Mouse (Mus musculus) embryonic fibroblast, embryonic 13.5 days (primary cell): ENCODE measurements around the gene Grin3b. TPM values are rescaled to one million over a fixed set of nuclear protein-coding genes. Genes with fewer than 3 reads are reported as not detected.

Experiments used
- H3K27ac ChIP-seq: 2 replicates; pipeline ENCODE4 v1.5.1; 2012; ENCODE audit warnings: low read length, control low read depth, inconsistent platforms; ENCODE audit not compliant: insufficient read depth
- H3K4me1 ChIP-seq: 2 replicates; pipeline ENCODE4 v1.6.1; 2011; ENCODE audit warnings: low read length; ENCODE audit not compliant: control insufficient read depth, insufficient read depth
- H3K4me3 ChIP-seq: 2 replicates; pipeline ENCODE4 v1.5.1; 2011; ENCODE audit warnings: mild to moderate bottlenecking, control low read depth, low read length; ENCODE audit not compliant: insufficient read depth
- CTCF ChIP-seq: IDR thresholded peaks from 2 replicates; pipeline ENCODE4 v1.5.1; 2011; ENCODE audit warnings: mild to moderate bottlenecking, control low read depth, low read length, moderate library complexity, borderline replicate concordance; ENCODE audit not compliant: insufficient read depth
- POLR2A ChIP-seq: IDR thresholded peaks from 2 replicates; pipeline ENCODE4 v1.6.1; 2011; ENCODE audit warnings: low read depth, mild to moderate bottlenecking, control low read depth, low read length, moderate library complexity
- polyA plus RNA-seq: library from polyadenylated mRNA; stranded (reverse); fragments of >200 nt; gene quantifications from 2 replicates; pipeline ENCODE4 v1.2.4, GENCODE M21; 2011; ENCODE audit warnings: low read depth; ENCODE audit not compliant: missing spikeins, insufficient read length

Gene Grin3b
- polyA plus RNA-seq, 1 experiment, result 0.16 TPM

DNA sequence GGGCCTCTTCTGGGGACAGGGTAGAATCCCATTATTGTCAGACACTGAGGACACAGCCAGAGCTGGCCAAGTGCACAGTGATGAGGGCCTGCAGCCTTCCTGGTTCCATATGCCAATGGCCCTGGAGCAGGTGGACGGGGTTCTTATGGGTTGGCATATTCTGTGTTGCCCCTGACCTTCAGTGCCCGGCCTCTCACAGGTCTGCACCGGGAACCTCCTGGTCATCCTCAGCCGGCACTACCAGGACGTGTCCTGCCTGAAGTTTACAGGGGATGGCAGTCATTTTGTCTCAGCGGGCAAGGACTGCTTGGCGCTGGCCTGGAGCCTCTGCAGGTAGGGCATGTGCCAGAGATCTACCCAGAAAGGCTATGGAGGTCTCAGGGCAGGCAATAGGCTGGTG is 5.8 kb upstream of the Grin3b start:
- peaks cover 5% of the 10 kb centered on the region for H3K4me1 ChIP-seq
- no peak for TF ChIP-seq CTCF
- no peak for TF ChIP-seq POLR2A
- no peak overlapping the region for H3K27ac ChIP-seq
- no peak overlapping the region for H3K4me3 ChIP-seq

DNA sequence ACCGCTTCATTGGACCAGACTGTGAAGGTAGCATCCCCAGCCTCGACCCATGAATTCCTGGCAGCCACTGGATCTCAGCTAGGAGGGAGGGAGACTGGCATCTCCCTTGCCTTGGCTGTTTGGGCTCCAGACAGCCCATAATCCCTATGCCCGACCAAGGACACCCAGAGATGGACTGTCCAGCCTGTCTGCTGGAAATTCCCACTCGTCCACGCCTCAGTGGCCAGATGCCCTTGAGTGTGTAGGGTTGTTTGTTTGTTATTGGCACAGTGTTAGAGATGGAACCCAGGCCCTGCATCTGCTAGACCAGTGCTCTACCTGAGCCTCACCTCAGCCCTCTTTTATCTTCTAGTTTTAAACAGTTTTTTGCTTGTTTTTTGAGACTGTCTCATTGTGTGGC is 5.2 kb upstream of the Grin3b start:
- H3K4me1 ChIP-seq, result peaks cover 5% of the 10 kb centered on the region
- no peak overlapping the region for H3K4me3 ChIP-seq
- no peak overlapping the region for H3K27ac ChIP-seq
- TF ChIP-seq POLR2A (no peak), CTCF (no peak)

DNA sequence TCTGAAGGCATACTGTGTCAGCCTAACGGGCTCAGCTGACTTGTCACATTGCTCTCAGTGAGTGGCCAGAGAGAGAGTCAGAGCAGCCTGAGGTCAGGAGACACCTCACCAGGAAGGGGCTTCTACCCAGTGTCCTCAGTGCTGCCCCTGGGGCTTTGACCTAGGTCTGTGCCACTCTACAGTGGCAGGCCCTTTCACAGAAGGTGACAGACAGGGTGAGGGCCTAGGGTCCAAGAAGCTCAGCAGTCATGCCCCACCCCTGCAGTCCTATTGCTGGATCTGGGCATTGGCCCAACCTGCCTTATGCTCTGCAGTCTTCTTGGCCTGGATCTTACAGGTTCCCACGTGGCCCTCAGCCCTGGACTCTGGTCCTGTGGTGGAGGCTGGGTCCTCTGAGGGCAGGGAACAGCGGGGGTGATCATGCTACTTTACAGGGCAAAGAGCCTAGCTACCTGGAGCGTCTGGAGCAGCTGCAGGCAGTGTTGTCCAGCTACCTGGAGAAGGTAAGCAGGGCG is 3.6 kb upstream of the Grin3b start:
- TF ChIP-seq POLR2A (no peak), CTCF (no peak)

DNA sequence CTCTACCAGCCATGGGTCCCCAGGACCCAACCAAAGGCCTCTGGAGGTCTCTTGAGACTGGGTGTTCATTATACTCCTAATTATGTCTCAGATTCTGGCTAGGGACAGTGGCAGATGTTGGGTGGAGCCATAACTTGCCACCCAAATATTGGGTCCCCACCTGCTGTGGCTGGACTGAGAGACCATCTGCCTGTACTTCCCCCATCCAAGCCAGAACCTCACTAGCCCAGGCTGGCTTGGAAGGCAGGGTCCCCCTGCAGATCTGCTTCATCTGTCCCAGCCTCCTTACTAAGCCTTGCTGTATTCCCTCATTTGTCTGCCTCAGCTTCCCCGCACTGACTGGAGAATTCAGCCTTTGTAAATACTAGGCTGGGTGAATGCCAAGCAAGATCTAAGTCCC is 2.3 kb upstream of the Grin3b start:
- Histone ChIP-seq H3K4me1 (no peaks in the 10 kb centered on the region), H3K27ac (no peak overlapping the region), H3K4me3 (no peak overlapping the region)
- TF ChIP-seq CTCF, result no peak
- no peak for TF ChIP-seq POLR2A

More for the DNA sequence above, 3.6 kb upstream of the Grin3b start:
- Histone ChIP-seq H3K27ac (no peak overlapping the region), H3K4me3 (no peak overlapping the region), H3K4me1 (no peaks in the 10 kb centered on the region)

DNA sequence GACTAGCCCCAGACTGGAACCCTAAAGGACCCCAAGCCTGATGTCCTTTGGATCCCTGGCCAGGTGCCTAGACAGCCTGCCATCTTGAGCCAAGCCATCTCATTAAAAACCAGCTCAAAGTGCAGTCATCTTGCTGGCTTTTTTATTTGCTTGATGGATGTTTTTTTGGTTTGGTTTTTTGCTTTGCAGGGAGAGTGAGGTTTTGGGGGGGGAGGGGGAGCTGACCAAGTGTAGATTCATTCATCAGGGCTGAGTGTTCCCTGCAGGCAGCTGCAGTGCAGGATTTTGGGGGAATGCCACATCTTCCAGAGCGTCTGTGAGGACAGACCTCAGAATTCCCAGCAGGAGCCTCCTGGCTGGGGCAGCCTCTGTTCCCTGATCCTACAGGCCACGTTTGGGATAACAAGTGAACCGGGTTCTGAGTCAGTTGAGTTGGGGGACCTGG is 1.4 kb upstream of the Grin3b start:
- TF ChIP-seq CTCF (no peak), POLR2A (no peak; the same call in 1 of the 2 replicates)
- Histone ChIP-seq H3K4me3 (no peak overlapping the region), H3K4me1 (no peaks in the 10 kb centered on the region), H3K27ac (no peak overlapping the region)

DNA sequence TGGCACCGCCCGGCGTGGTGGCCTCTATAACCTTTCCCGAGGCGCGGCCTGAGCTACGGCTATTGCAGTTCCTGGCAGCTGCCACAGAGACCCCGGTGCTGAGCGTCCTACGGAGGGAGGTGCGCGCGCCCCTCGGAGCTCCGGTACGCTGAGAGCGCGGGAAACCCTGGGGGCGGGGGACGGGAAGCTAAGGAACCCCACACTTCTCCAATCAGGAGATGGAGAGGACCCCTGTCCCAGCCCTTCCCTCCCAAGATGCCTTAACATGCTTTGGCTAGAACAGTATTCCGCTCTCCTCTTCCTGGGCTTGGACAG is 625 bp downstream of the Grin3b start:
- H3K27ac ChIP-seq, result no peak overlapping the region
- no peak overlapping the region for H3K4me3 ChIP-seq
- TF ChIP-seq CTCF (no peak), POLR2A (no peak)
- no peaks in the 10 kb centered on the region for H3K4me1 ChIP-seq

DNA sequence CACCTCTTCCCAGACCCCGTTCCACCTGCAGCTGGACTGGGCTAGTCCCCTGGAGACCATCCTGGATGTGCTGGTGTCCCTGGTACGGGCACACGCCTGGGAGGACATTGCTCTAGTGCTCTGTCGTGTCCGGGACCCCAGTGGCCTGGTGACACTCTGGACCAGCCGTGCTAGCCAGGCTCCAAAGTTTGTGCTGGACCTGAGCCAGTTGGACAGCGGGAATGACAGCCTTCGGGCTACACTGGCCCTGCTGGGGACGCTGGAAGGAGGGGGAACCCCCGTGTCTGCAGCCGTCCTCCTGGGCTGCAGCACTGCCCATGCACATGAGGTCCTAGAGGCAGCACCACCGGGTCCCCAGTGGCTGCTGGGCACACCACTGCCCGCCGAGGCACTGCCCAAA is 2.3 kb downstream of the Grin3b start:
- Histone ChIP-seq H3K27ac (no peak overlapping the region), H3K4me3 (no peak overlapping the region), H3K4me1 (no peaks in the 10 kb centered on the region)
- no peak for TF ChIP-seq POLR2A
- TF ChIP-seq CTCF, result no peak

DNA sequence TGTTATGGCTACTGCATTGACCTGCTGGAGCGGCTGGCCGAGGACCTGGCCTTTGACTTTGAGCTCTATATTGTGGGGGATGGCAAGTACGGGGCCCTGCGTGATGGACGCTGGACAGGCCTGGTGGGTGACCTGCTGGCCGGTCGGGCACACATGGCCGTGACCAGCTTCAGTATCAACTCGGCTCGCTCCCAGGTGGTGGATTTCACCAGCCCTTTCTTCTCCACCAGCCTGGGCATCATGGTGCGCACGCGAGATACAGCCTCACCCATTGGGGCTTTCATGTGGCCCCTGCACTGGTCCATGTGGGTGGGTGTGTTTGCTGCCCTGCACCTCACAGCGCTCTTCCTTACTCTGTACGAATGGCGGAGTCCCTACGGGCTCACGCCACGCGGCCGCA is 3.6 kb downstream of the Grin3b start:
- Histone ChIP-seq H3K4me3 (no peak overlapping the region), H3K4me1 (no peaks in the 10 kb centered on the region), H3K27ac (no peak overlapping the region)
- TF ChIP-seq CTCF, result no peak
- no peak for TF ChIP-seq POLR2A

DNA sequence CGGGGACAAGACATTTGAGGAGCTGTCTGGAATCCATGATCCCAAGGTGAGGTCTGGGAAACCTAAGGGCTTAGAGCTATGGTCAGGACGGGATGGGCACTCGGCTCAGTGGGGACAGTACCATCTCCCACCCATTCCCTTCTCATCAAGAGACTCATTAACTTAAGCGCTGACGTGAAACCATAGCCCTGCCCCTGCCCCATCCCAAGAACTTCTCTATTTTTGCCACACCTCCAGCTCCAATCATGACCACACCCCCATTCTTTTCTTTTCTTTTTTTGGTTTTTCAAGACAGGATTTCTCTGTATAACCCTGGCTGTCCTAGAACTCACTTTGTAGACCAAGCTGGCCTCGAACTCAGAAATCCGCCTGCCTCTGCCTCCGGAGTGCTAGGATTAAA is 4.2 kb downstream of the Grin3b start:
- TF ChIP-seq CTCF, result no peak
- TF ChIP-seq POLR2A, result no peak
- Histone ChIP-seq H3K27ac (no peak overlapping the region), H3K4me1 (no peaks in the 10 kb centered on the region), H3K4me3 (no peak overlapping the region)

DNA sequence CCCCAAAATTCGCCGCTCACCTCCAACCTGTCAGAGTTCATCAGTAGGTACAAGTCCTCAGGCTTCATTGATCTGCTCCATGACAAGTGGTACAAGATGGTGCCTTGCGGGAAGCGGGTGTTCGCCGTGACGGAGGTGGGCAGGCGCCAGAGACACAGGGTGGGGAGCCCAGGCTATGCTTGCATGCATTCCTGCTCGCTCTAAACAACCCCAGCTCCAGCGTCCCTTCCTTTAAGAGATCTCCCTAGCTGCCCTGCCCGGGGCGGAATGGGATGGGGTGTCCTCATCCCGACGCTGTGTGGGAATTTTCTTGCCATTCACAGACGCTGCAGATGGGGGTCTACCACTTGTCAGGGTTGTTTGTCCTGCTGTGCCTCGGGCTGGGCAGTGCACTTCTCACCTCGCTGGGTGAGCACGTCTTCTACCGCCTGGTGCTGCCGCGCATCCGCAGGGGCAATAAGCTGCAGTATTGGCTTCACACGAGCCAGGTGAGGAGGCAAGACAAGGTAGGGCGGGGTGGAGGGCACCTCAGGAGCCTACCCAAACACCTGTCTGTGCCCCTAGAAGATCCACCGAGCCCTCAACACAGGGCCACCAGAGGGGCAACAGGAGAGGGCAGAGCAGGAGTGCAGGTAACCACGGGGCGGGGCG is 5.7 kb downstream of the Grin3b start:
- Histone ChIP-seq H3K4me3 (no peak overlapping the region), H3K27ac (no peak overlapping the region), H3K4me1 (no peaks in the 10 kb centered on the region)
- TF ChIP-seq POLR2A (no peak), CTCF (no peak)

DNA sequence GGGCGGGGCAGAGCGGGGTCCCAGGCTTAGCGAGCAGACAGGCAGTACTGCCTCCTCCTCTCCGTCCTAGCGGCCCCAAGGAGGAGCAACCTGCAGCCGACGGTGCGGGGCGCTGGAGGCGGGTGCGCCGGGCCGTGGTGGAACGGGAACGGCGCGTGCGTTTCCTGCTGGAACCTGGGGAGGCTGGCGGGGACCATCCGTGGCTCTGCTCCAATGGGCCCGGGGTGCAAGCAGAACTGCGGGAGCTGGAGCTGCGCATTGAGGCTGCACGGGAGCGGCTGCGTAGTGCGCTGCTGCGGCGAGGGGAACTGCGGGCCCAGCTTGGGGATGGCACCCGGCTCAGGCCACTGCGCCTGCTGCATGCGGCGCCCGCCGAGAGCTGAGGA is 6.2 kb downstream of the Grin3b start:
- Histone ChIP-seq H3K27ac (no peak overlapping the region), H3K4me1 (no peaks in the 10 kb centered on the region; the same call in 1 of the 2 replicates), H3K4me3 (no peak overlapping the region)
- no peak for TF ChIP-seq POLR2A
- TF ChIP-seq CTCF, result no peak
